Mouse (Mus musculus): ENCODE data around the gene Kidins220.

GRCm38 (mm10) chr12:25009957-25010356 lies 35.2 kb downstream of the Kidins220 start:
- no peak for TF ChIP-seq CTCF (IDR thresholded peaks at IDR 0.05; ENCODE audit: extremely low read depth, insufficient read depth, low read length)
- TF ChIP-seq POLR2A (IDR thresholded peaks at IDR 0.05; ENCODE audit: extremely low read depth, insufficient read depth, low read length): no peak

Measured in cortical plate, adult 2 months (tissue).